Mouse (Mus musculus): ENCODE measurements around the gene Rhou.

The Rhou gene

DNA sequence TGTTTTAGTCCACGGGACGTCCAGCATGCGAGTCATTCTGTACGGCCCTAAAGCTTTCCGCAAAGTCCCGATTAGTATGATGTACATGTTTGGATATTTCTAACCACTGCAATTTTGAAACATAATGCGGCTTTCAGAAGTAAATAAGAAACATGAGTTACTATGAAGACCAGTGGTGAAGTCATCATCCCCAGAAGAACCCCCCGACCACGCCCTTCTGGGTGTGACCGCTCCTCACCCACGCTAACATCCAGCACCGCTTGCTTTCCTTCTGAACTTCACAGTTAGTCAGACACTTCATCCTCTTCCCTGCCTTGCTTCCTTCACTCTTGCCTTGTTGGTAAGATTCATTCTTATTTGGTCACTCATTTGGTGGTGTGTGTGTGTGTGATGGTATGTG, 4.2 kb upstream of the Rhou start:
- DNase-seq (ENCODE audit: low spot score): no peak

DNA sequence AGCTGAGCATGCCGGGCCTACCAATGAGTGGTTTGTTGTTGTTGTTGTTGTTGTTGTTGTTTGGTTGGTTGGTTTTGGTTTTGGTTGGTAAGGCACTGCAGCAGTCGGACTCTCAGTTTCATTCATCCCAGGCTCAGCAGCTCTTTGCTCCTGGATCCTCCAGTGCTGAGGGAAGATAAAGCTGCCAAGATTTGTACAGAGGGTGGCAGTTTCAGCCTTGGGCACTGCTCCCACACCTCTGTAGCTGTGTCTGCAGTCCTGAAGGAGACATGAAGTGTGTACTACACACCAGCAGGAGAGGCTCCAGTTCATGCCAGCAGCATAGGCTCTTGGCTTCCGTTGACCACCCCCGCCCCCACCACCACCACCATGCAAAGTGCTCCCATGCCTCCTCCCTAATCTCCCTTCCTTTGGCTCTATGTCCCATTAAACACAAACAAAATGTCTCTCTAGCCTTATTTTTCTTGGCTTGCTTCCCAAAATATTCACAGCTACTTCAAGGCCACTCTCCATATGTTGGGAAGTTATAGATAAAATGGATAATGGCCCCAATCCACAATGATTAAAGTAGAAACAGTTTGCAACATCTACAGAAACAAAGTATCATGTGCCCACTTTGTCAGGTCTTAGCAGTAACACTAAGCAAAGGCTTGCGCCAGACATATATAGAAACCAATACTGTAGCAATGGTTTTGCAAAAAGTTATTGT, 2.2 kb upstream of the Rhou start:
- DNase-seq (ENCODE audit: low spot score): no peak

DNA sequence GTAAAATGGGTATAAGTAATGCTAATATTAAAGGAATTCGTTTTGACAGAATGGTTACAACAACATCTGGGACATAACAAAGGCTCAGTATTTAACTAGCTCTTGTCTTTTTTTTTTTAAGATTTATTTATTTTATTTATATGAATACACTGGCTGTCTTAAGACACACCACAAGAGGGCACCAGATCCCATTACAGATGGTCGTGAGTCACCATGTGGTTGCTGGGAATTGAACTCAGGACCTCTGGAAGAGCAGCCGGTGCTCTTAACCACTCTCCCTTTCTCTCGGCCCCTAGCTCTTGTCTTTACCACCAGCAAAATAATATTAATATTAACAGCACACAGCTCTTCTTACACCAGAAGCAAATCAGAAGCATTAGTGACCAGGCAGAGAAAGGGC, 1.1 kb upstream of the Rhou start:
- no peak for DNase-seq (ENCODE audit: low spot score)

DNA sequence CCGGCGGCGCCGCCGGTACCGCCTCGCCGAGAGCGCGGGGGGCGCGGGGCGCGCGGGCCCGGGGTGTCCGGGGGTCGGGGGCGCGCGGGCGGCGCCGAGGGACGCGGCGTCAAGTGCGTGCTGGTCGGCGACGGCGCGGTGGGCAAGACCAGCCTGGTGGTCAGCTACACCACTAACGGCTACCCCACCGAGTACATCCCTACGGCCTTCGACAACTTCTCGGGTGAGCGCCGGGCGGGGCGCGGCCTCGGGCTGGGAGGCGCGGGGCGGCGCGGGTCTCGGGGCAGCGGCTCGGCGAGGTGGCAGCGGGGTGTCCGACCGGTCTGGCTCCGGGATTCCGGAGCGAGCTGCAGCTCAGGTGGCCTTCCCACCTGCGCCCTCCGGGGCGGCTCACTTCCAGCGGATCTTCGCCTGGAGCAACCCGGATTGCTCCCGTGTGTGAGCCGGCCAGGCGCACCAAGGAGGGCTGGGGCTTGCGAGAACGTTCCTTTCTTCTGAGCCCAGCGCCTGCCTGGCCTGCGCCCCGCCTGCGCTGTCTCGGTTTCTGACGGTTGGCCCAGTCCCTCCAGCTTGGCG, 353 bp downstream of the Rhou start:
- no peak for DNase-seq (ENCODE audit: low spot score)

DNA sequence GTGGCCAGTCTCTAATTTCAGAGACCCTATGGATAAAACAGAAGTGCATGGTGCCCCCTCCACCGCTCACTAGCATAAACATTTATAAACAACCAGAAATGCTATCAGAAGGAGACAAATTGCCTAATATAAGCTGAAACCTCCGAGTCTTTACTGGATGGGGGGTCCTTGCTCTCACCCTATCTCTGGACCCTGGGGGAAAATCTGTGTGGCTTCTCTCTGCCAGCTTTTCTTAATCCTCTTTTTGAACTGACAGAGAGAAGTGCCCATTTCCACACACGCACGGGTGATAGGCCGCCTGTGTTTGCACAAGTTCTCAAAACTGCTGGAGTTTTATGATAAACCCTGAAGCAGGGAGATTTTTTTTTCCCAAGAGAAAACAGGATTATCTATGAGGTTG, 1.0 kb downstream of the Rhou start:
- DNase-seq (ENCODE audit: low spot score): no peak

DNA sequence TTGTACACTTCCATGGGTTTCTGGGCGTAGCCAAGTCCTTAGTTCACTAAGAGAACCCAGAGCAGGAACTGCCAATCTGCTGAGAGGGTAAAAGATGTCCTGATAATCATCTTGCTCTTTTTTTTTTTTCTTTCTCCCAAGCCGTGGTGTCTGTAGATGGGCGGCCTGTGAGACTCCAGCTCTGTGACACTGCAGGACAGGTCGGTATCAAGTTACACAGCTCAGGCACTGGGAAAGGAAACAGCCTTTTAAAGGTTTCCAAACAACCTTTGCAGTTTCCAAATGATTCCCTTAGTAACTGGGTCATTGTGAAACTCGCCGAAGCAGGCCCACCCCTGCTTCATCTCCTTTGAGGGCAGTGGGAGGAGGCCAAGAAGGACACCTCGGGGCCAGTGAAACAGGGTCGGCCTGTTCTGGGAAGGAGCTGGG, 1.6 kb downstream of the Rhou start:
- DNase-seq (ENCODE audit: low spot score): no peak

DNA sequence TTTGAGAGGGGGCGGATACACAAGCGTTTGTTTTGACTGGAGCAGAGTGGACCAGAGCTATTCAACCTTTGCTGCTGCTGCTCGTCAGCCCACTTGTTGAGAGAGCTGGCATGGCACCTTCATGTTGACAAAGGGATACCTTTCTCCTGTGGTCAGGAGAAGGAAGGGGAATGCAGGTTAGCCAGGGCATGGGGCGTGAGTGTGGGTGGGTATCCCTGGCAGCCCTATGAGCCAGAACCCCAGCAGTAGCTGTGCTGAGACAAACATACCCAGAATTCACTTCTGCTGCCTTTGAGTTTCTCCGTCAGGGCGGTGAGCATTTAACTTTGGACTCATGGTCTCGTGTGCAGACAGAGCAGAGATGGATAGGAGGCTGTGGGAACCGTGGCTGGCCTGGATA, 4.1 kb downstream of the Rhou start:
- no peak for DNase-seq (ENCODE audit: low spot score)

DNA sequence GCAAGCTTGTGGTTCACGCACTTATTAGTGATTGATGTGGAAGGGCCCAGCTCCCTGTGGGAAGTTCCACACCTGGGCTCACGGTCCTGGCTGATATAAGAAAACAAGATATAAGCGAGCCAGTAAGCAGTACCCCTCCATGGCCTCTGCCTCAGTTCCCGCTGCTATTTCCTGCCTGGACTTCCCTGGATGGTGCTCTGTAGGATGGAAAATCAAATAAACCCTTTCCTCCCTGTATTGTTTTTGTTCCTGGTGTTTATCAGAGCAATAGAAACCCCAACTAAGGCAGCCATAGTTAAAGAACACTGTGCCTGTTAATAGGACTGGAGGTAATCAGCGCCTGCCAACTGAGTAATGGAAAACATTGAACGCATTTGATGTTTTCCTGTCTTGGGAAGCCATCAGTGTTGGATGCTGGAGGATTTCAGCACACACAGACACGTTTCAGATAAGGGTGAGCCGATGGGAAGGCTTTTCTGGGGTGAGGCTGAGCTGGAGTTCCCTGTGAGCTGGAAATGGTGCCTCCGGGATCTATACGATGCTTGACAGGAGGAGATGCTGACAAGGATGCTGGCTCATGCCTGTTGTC, 5.8 kb downstream of the Rhou start:
- DNase-seq (ENCODE audit: low spot score): no peak

DNA sequence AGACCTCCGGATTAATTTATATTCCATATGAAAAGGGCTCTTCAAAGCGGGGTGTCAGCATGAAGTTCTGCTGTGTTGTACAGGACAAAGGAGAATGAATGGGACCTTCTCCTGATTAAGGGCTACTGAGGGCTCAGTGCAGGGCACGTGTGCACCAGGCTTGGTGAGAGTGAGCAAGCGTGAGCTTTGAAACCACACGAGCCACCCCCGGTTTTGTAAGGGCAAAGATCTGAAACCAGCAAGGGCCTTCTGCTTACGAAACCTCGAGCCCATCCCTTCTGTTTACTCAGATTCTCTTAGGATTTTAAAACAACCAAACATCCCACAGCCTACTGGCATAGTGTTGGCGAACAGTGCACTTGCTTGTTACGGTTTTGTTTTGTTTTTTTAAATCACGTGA, 7.8 kb downstream of the Rhou start:
- no peak for DNase-seq (ENCODE audit: low spot score)

DNA sequence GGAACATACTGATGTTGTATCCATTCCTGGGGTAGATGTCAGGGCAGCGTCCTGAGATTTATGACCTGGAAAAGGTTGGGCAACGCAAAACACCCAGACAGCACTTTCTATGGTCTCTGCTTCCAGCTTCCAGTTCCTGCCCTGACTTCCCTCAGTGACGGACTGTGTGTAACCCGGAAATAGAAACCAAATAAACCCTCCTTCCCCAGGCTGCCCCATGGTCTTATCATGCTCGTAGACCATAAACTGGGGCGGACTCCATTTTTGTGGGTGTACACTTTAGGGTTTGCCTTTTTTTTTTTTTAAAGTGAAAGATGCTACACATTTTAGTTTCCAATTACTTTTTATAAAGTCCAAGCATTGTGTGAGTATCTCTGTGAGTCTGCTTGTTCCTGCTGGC, 11.9 kb downstream of the Rhou start:
- no peak for DNase-seq (ENCODE audit: low spot score)

DNA sequence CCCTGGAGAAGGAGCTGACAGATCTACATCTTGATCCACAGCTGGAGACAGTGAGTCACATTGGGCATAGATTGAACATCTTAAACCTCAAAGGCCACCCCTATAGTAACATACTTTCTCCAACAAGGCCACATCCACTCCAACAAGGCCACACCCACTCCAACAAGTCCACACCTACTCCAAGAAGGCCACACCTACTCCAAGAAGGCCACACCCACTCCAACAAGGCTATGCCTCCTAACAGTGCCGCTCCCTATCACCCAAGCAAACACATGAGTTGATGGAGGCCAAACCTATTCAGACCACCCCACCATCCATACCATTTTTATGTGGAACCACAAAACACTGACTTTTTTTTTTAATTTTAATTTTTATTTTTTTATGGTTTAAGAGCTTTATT, 13.1 kb downstream of the Rhou start:
- DNase-seq (ENCODE audit: low spot score): no peak

DNA sequence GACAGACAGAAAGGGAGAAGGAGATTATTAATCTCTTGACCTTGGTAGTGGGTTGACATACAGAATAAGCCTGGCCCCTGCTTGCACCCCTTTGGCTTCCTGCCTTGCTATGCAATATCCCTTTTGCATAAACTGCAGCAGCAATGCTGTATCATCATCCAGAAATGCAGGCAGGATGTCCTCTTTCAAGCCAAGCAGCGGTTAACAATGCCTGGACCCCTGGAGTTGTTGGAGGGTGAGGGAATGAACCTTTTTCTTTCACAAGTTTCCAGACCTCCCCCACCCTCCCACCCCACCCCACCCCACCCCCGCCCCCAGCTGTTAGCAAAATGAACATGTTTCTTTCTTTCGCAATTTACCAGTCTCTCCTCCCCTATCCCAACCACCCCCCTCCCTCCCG, 15.0 kb downstream of the Rhou start:
- DNase-seq (ENCODE audit: low spot score): no peak

DNA sequence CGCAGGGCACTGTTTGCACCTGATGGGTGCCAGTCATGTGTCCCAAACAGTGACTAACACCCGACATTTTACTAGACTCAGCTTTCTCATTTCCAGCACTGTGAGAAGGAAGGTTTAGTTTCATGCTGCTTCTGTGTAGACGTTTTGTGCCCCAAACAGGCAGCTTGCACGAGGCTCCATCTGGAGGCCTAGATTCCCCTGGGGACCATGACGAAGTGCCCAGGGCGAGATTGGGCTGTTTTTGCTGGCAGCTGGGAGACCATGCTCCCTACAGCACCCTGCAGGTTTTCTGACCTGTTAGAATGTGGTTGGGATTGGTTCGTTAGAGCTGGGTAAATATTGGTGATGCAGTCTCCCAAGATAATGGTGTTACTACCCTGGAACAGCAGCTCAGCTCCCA, 17.0 kb downstream of the Rhou start:
- no peak for DNase-seq (ENCODE audit: low spot score)

DNA sequence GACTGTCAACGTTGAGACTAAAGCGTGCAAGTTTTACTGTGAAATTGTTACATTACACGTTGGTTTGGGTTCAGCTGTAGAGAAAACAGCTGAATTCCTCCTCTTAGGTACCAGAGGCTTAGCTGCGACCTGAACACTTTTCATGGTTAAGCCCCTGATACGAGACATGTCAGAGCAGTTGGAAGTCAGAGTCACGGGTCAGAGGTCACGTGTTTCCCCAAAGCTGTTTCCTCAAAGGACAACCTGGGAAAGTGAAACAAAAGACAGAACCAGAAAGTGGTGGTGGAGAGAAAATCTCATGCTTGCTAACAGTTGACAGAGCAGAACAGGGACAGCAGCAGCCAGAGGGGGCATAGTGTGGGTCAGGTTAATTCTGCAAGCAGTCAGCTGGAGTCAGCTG, 17.7 kb downstream of the Rhou start:
- no peak for DNase-seq (ENCODE audit: low spot score)

DNA sequence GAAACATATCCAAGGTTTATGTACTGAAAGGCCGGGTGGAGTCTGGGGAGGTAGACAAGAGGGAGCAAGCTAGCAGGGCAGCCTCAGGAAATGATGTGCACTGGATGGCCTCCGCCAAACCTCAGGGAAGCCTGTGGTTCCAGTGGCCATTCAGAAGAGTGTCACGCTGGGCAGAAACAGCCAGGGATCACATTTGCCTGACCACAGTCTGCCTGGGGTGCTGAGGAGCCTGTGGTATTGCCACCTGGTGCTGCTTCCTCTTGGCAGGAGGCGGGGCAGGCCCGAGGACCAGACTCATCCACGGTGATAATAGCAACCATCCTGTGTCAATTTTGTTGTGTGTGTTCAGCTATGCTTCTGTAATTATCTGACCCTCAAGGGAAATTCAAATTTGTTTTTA, 18.9 kb downstream of the Rhou start:
- no peak for DNase-seq (ENCODE audit: low spot score)

DNA sequence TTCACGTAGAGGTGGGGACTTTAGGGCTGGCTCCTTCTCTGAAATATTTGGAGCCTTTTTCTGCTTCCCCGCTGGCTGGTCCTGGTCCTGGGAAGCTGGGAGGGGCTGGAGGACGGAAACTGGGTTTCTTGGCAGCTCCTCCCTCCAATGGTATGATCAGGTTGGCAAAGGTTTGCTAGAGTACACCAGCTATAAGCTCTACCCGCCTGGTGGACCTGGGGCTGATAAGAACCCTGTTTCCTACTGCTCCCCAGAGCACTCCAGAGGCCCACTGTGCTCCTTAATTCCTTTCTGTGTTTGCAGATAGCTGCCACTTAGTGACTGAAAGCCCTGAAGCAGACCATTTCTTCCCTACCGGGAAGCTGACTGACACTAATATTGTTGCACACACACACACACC, 21.9 kb downstream of the Rhou start:
- DNase-seq (ENCODE audit: low spot score): no peak

DNA sequence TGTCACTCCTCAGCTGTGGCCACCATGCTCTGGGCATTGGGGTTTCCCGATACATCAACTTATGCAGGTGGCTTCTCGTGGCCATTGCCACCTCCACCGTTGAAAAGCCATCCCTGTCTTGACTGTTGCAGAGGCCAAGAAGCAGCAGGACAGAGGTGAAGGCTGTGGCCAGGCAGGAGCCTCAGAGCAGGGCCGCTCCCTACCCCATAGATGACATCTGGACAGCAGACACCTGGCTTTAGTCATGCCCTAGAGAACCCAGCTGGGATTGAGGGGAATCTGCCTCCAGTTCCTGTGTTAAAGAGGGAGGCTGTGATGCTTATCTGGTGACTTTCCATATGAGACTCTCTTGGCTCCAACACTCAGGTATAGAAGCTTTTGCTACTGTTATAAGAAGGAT, 24.7 kb downstream of the Rhou start:
- DNase-seq (ENCODE audit: low spot score): no peak

DNA sequence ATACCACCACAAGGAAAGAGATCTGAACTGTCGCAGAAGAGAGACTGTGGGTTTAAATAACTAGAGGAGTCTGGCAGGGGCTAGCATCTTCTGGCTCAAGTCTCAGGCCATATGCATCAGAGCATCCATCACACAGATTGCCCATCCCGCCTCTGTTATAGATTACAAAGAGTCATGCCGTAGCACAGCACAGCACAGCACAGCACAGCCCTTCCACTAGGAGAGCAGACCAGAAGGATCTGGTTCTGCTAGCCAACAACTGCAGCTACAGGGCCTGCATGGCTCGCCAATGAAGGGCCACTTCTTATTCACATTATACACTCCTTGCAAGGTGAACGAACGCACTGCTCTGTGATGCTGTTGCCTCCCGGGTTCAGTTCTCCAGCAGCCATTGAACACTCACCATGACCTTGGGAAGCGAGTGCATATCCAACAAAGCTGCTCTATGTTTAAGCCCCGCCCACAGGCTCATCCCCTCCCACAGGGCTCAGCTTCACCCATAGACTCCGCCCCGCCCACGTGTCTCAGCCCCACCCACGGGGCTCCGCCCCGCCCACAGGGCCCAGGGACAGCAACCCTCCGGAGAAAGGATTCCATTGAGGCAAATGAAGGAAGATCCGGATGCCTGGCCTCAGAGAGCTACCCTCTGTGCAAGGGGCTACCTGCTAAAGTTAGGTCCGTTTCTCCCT, 28.5 kb downstream of the Rhou start:
- no peak for DNase-seq (ENCODE audit: low spot score)

DNA sequence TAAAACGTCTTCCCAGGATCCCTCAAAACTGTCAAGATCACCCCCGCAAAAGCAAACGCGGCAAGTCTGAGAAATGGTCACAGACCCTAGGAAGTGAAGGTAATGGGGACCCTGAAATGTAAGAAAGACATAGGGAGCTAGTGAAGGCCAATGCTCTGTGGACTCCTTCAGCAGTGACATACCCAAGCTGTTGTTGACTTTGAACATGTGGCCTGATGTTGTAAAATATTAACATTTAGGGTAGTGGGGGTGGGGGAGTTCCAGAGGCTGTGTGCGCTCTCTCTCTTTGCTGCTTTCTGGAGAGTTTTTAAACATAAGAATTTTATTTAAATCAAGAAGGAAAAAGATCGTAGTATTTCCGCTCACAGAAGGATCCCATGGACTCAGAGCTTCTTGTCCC, 29.6 kb downstream of the Rhou start:
- no peak for DNase-seq (ENCODE audit: low spot score)

DNA sequence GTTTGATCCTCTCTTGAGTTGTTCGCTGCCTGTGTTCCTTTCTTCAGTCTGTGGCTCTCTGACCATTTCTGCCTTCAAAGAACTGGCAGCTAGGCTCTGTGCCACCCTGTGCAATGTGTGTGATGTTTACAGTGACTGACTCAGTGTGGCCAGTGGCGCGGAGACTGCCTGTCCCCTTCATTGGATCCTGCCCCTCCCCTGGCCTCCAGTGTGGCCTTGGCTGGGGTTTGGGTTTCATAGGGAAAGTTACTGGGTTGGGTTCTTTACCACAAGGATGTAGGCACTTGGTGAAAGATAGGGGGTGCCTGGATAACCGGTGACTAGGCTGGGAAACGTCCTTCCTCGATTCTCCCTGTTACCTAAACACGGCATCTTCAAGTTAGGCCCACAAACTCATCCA, 31.1 kb downstream of the Rhou start:
- no peak for DNase-seq (ENCODE audit: low spot score)

DNA sequence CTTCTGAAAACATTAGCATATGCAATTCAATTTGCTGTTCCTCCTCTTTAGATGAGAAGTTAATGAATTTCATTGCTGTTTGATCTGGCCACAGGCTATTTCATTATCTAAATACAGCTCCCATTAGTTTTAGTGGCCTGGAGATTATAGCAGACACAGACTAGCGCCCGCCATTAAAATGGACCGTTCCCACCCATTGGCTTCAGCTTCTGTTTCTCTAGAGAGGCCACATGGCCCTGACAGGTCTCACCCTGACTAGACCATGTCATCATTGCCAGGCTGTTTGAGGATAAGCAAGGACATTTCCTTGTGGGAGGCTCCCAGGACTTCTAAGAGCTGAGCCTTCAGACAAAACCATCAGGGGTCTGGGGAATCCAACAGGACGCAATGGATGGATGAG, 31.7 kb downstream of the Rhou start:
- DNase-seq (ENCODE audit: low spot score): no peak

DNA sequence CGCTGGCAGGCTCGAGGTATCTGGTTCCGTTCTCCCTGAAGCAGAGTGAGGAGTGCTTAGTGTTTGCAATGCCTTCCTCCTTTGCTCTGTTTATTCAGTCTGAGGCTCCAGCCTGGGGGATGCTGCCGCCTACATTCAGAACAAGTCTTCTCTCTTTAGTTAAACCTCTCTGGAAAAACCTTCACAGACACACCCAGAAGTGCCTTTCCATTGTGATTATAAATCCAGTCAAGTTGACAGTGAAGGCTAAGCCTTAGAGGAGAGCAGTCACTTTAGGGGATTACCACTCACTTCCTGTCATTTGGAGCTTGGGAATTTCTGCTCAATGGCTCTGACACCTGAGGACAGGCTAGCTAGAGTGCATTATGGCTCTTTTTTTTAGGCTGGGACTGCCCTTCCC, 34.1 kb downstream of the Rhou start:
- no peak for DNase-seq (ENCODE audit: low spot score)

DNA sequence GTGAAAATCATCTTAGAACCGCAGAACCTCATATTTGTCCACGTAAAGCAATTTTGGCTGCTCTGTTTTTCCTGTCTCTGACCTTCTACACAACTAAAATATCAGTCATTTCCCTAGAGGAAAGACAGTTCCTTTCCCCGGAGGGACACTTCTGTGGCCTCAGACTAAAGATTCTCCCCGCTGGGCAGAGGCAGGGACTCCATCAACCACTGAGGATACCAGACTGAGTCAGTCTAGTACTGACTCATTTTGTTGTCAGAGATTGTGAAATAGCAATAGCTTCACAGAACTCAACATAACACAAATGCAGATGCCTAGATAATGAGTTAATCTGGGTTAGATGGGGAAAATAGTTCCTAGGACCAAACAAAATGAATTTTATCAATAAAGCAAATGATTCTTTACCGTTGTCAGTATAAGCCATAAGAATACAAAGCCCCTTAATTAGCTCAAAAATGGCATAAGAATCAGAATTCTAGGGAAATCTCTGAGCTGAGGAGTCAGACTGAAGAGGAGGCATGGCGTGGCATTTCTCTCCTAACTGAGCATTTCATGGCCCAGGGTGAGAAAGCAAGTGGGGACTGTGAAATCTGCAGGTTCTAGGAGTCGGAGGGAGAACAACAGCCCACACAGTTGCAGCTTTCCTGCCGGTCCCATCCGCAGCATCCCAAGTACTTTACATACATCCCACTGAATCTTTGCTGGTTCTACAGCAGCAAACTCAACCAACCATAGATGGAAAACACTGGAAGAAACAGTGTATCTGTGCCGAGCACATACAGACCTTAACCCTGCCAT, 38.6 kb downstream of the Rhou start:
- DNase-seq (ENCODE audit: low spot score): no peak

Measured in urinary bladder, postnatal 10 days (tissue).